Comparison of ENCODE assay signal across 10 mouse cellular contexts in genomic region chr10:70156431-70157165, GRCm38 (mm10). TPM values are rescaled to one million over a fixed set of nuclear protein-coding genes. Genes with fewer than 3 reads are reported as not detected.
A peak's percentile ranks its signal among the peaks of the same experiment; 100 is the strongest.
DNase-seq lines count a peak whose midpoint lies in the region; ATAC-seq and TF ChIP-seq lines count a peak whose summit lies in the region.
"Had no signal": no experiment of that assay in that cellular context is flagged by ENCODE, and none has a peak within 500 bp of the region (broad histone marks: within the 10 kb centered on the region; RNA-seq: fewer than 3 reads in every experiment).

No protein-coding gene starts in this region.

- H3K27me3 ChIP-seq in heart, embryonic 10.5 days (ENCODE audit: insufficient read depth, poor library complexity, severe bottlenecking), result no peaks in the 10 kb centered on the region
- H3K27me3 ChIP-seq in liver, postnatal 0 days (ENCODE audit: insufficient read depth, low read length), result no peaks in the 10 kb centered on the region
- no peaks in the 10 kb centered on the region for H3K27me3 ChIP-seq in thymus, adult 2 months (ENCODE audit: control insufficient read depth, insufficient read depth, low read length)
- H3K27me3 ChIP-seq: limb, embryonic 12.5 days; stomach, embryonic 15.5 days had no signal

- peaks cover 23% of the 10 kb centered on the region for H3K4me1 ChIP-seq in heart, embryonic 10.5 days
- H3K4me1 ChIP-seq in liver, postnatal 0 days (ENCODE audit: insufficient read depth), result no peaks in the 10 kb centered on the region
- peaks cover 4% of the 10 kb centered on the region for H3K4me1 ChIP-seq in thymus, adult 2 months (replicated peaks; ENCODE audit: control insufficient read depth, insufficient read depth, low read length)
- H3K4me1 ChIP-seq: stomach, embryonic 15.5 days had no signal

- no peak overlapping the region for H3K4me2 ChIP-seq in liver, postnatal 0 days (ENCODE audit: low read depth, low read length)
- H3K4me2 ChIP-seq: limb, embryonic 12.5 days; stomach, embryonic 15.5 days had no signal

- H3K4me3 ChIP-seq in heart, embryonic 10.5 days, result no peak overlapping the region
- no peak overlapping the region for H3K4me3 ChIP-seq in liver, postnatal 0 days (ENCODE audit: low read depth, low read length)
- no peak overlapping the region for H3K4me3 ChIP-seq in thymus, adult 2 months (ENCODE audit: control insufficient read depth, insufficient read depth, low read length)
- H3K4me3 ChIP-seq: limb, embryonic 12.5 days; stomach, embryonic 15.5 days had no signal

- no peak overlapping the region for H3K9ac ChIP-seq in liver, postnatal 0 days (replicated peaks)
- H3K9ac ChIP-seq: limb, embryonic 12.5 days; stomach, embryonic 15.5 days had no signal

- no peak for TF ChIP-seq EP300 in liver, postnatal 0 days (IDR thresholded peaks at IDR 0.05; ENCODE audit: low read depth)

- H3K27ac ChIP-seq in heart, embryonic 10.5 days, result no peak overlapping the region
- H3K27ac ChIP-seq in liver, postnatal 0 days (ENCODE audit: low read depth), result no peak overlapping the region
- no peak overlapping the region for H3K27ac ChIP-seq in thymus, adult 2 months (ENCODE audit: control insufficient read depth, insufficient read depth, low read length)
- H3K27ac ChIP-seq: limb, embryonic 12.5 days; stomach, embryonic 15.5 days had no signal

- 71% methylated on average over 3 of the region's 3 CpGs for WGBS in heart, embryonic 10.5 days
- 74% methylated on average over 3 of the region's 3 CpGs for WGBS in liver, postnatal 0 days (ENCODE audit: insufficient replicate concordance)
- WGBS in thymus, adult 2 months, result 89% methylated on average over 3 of the region's 3 CpGs

- H3K9me3 ChIP-seq in heart, embryonic 10.5 days, result no peaks in the 10 kb centered on the region
- H3K9me3 ChIP-seq in liver, postnatal 0 days (ENCODE audit: low read length), result no peaks in the 10 kb centered on the region
- H3K9me3 ChIP-seq: limb, embryonic 12.5 days; stomach, embryonic 15.5 days had no signal

- DNase-seq in heart, adult 18-20 months, result peak; percentile 18 to 50
- no peak for DNase-seq in heart, embryonic 10.5 days (ENCODE audit: low spot score)
- DNase-seq in cerebellum, postnatal 10 days, result peak; percentile 54 to 55
- DNase-seq in liver, postnatal 0 days, result peak; percentile 47
- DNase-seq in thymus, adult 2 months, result peak; percentile 78
- DNase-seq in Muller cell, postnatal 12 days (ENCODE audit: inconsistent ontology term), result no peak

- peak; percentile 71 for TF ChIP-seq CTCF in liver, postnatal 0 days (IDR thresholded peaks at IDR 0.05; ENCODE audit: low read depth)
- TF ChIP-seq CTCF in thymus, adult 2 months (IDR thresholded peaks at IDR 0.05; ENCODE audit: borderline replicate concordance, control insufficient read depth, extremely low read depth, insufficient read depth, low read length, poor library complexity), result peak; percentile 80

- peaks cover 59% of the 10 kb centered on the region for H3K36me3 ChIP-seq in heart, embryonic 10.5 days
- H3K36me3 ChIP-seq in liver, postnatal 0 days (replicated peaks; ENCODE audit: insufficient read depth, low read length), result peaks cover 37% of the 10 kb centered on the region
- peaks cover 6% of the 10 kb centered on the region for H3K36me3 ChIP-seq in thymus, adult 2 months (ENCODE audit: control insufficient read depth, insufficient read depth, low read length)

- ATAC-seq in CD4-positive, CD25-positive, alpha-beta regulatory T cell, adult 4 months, result peak; percentile 72
- ATAC-seq in liver, postnatal 0 days, result no peak
- ATAC-seq in frontal cortex, adult (ENCODE audit: low TSS enrichment), result no peak

- no peak for TF ChIP-seq POLR2A in thymus, adult 2 months (IDR thresholded peaks at IDR 0.05; ENCODE audit: control insufficient read depth, extremely low read depth, insufficient read depth, low read length, poor library complexity)

RNA-seq across cellular contexts. Expression of gene Mrln, which starts 47.9 kb away (rescaled TPM):
- 1 to 10 TPM; 4.0 TPM for total RNA-seq in heart, adult 18-20 months (2021)
- 0.63 and 1.2 TPM in 2 replicates for polyA plus RNA-seq in heart, embryonic 10.5 days (2016; fragmentation: Nextera tagmentation; extraction: Ambion mirVana)
- not detected for polyA plus RNA-seq in CD4-positive, CD25-positive, alpha-beta regulatory T cell, adult 4 months (2017; shearing (Covaris generic))
- polyA plus RNA-seq in liver, postnatal 0 days (2015; fragmentation: Nextera tagmentation; extraction: Ambion mirVana), result 0.38 and 0.65 TPM in 2 replicates
- polyA plus RNA-seq in thymus, adult 2 months (2012; rRNA removed), result 0.58 and 0.89 TPM in 2 replicates

RNA-seq across cellular contexts. Expression of gene Ccdc6, which starts 59.7 kb away (rescaled TPM):
- 10 to 100 TPM; 27.9 to 28.6 TPM for total RNA-seq in heart, adult 18-20 months (2021)
- 14.6 and 16.0 TPM in 2 replicates for polyA plus RNA-seq in heart, embryonic 10.5 days (2016; fragmentation: Nextera tagmentation; extraction: Ambion mirVana)
- polyA plus RNA-seq in CD4-positive, CD25-positive, alpha-beta regulatory T cell, adult 4 months (2017; shearing (Covaris generic)), result 10 to 100 TPM; 28.7 to 30.9 TPM
- 5.5 and 6.3 TPM in 2 replicates for polyA plus RNA-seq in liver, postnatal 0 days (2015; fragmentation: Nextera tagmentation; extraction: Ambion mirVana)
- 45.5 and 48.0 TPM in 2 replicates for polyA plus RNA-seq in thymus, adult 2 months (2012; rRNA removed)

Comparison
In these comparisons a context has a peak if more than half of its experiments do, and no peak if none do; other contexts are left out.
1. DNase-seq: peak in heart, adult 18-20 months (2 of 2), cerebellum, postnatal 10 days (2 of 2), liver, postnatal 0 days (single experiment) and thymus, adult 2 months (single experiment); none in heart, embryonic 10.5 days (single experiment) and Muller cell, postnatal 12 days (single experiment).